Mouse (Mus musculus): ENCODE measurements at regions not wholly inside any gene's neighbourhood (a gene's known extent, or its start where the extent isn't known, plus 50 kb on each side); places are given as distances from the start of the nearest gene placed in this dataset.
A peak's percentile ranks its signal among the peaks of the same experiment; 100 is the strongest.

GRCm38 (mm10) chrX:70089154-70089801 is 144.2 kb downstream of the 1700020N15Rik start:
- 39% methylated on average over 4 of the region's 4 CpGs for WGBS
- DNase-seq (ENCODE audit: low spot score) (no peak), ATAC-seq (replicated peaks; ENCODE audit: insufficient number of reproducible peaks, low FRiP score, low TSS enrichment, low read depth) (no peak)
- Histone ChIP-seq H3K9me3 (replicated peaks; ENCODE audit: control insufficient read depth, low read length) (no peaks in the 10 kb centered on the region), H3K4me1 (ENCODE audit: control insufficient read depth, insufficient read depth, low read length) (no peaks in the 10 kb centered on the region), H3K4me3 (ENCODE audit: low read depth, low read length) (no peak overlapping the region), H3K9ac (replicated peaks; ENCODE audit: low read length) (no peak overlapping the region), H3K36me3 (replicated peaks; ENCODE audit: control insufficient read depth, insufficient read depth, low read depth, low read length) (no peaks in the 10 kb centered on the region), H3K27me3 (ENCODE audit: control insufficient read depth, insufficient read depth, low read length) (no peaks in the 10 kb centered on the region), H3K27ac (replicated peaks; ENCODE audit: low read depth, low read length) (no peak overlapping the region), H3K4me2 (ENCODE audit: low read depth, low read length) (no peak overlapping the region)

- no peak overlapping the region for H3K9ac ChIP-seq (replicated peaks; ENCODE audit: low read length)
- H3K27ac ChIP-seq (replicated peaks; ENCODE audit: low read depth, low read length): no peak overlapping the region
- no peak overlapping the region for H3K4me3 ChIP-seq (ENCODE audit: low read depth, low read length)
- H3K9me3 ChIP-seq (replicated peaks; ENCODE audit: control insufficient read depth, low read length): no peaks in the 10 kb centered on the region
- no peaks in the 10 kb centered on the region for H3K36me3 ChIP-seq (replicated peaks; ENCODE audit: control insufficient read depth, insufficient read depth, low read depth, low read length)
- H3K4me1 ChIP-seq (ENCODE audit: control insufficient read depth, insufficient read depth, low read length): no peaks in the 10 kb centered on the region
- no peak; the same call in 1 of the 2 replicates for ATAC-seq (replicated peaks; ENCODE audit: insufficient number of reproducible peaks, low FRiP score, low TSS enrichment, low read depth)
- WGBS: 19% methylated on average over 4 of the region's 4 CpGs
- no peaks in the 10 kb centered on the region for H3K27me3 ChIP-seq (ENCODE audit: control insufficient read depth, insufficient read depth, low read length)
- DNase-seq (ENCODE audit: low spot score): peak; percentile 46
- H3K4me2 ChIP-seq (ENCODE audit: low read depth, low read length): no peak overlapping the region
Observed at GRCm38 (mm10) chrX:70094259-70094658, 149.2 kb downstream of the 1700020N15Rik start.

- Histone ChIP-seq H3K4me2 (ENCODE audit: low read depth, low read length) (no peak overlapping the region), H3K36me3 (replicated peaks; ENCODE audit: control insufficient read depth, insufficient read depth, low read depth, low read length) (no peaks in the 10 kb centered on the region), H3K27me3 (ENCODE audit: control insufficient read depth, insufficient read depth, low read length) (no peaks in the 10 kb centered on the region), H3K9me3 (replicated peaks; ENCODE audit: control insufficient read depth, low read length) (no peaks in the 10 kb centered on the region), H3K27ac (replicated peaks; ENCODE audit: low read depth, low read length) (no peak overlapping the region), H3K9ac (replicated peaks; ENCODE audit: low read length) (no peak overlapping the region), H3K4me1 (ENCODE audit: control insufficient read depth, insufficient read depth, low read length) (no peaks in the 10 kb centered on the region), H3K4me3 (ENCODE audit: low read depth, low read length) (no peak overlapping the region)
- no peak for DNase-seq (ENCODE audit: low spot score)
- WGBS: 79% methylated on average over 2 of the region's 2 CpGs
- ATAC-seq (replicated peaks; ENCODE audit: insufficient number of reproducible peaks, low FRiP score, low TSS enrichment, low read depth): no peak
Observed at GRCm38 (mm10) chrX:70099561-70099960, 154.5 kb downstream of the 1700020N15Rik start.

All from embryonic facial prominence, embryonic 11.5 days (tissue).